Mouse (Mus musculus) hematopoietic multipotent progenitor cell, adult 10-12 weeks (in vitro differentiated cells): ENCODE results near the gene Calu. TPM values are rescaled to one million over a fixed set of nuclear protein-coding genes. Genes with fewer than 3 reads are reported as not detected.

Experiments used
- polyA plus RNA-seq: library from polyadenylated mRNA; stranded (reverse); fragments of >175 nt; gene quantifications from 2 replicates; pipeline ENCODE4 v1.2.3, GENCODE M21; 2012; ENCODE audit warnings: low replicate concordance

The Calu gene
- 4.2 and 22.3 TPM in 2 replicates for polyA plus RNA-seq

GRCm38 (mm10) chr6:29347665-29348370 is at the start of gene Calu:
Gene Calu (plus strand): TSS chr6:29348069.

GRCm38 (mm10) chr6:29318879-29319278 is 29.0 kb upstream of the Calu start, which contains the start of gene Fam71f1:
Gene Fam71f1 (plus strand): TSS chr6:29319140.

GRCm38 (mm10) chr6:29388052-29388518 is 40.2 kb downstream of the Calu start, which contains the start of gene Opn1sw:
Gene Opn1sw (minus strand): TSS chr6:29388468.

GRCm38 (mm10) chr6:29395910-29396713 is 48.2 kb downstream of the Calu start, which contains the start of gene Ccdc136:
Gene Ccdc136 (plus strand): TSS chr6:29396309.

Other genes with a start within 250 kb of the Calu start
- gene Rbm28, start 183.1 kb upstream of the Calu start, polyA plus RNA-seq = 11.4 and 14.8 TPM in 2 replicates
- 0.24 and 0.59 TPM in 2 replicates for gene Prrt4, start 168.5 kb upstream of the Calu start, polyA plus RNA-seq
- 121 and 262 TPM in 2 replicates for gene Impdh1, start 131.7 kb upstream of the Calu start, polyA plus RNA-seq
- gene Hilpda, start 75.6 kb upstream of the Calu start, polyA plus RNA-seq = 22.1 and 32.0 TPM in 2 replicates
- gene Fam71f2, start 68.5 kb upstream of the Calu start, polyA plus RNA-seq = 0.24 TPM in 1 of 2 replicates, not detected in the other
- gene Fam71f1, start 28.9 kb upstream of the Calu start, polyA plus RNA-seq = not detected in 2 replicates
- not detected in 2 replicates for gene Opn1sw, start 40.4 kb downstream of the Calu start, polyA plus RNA-seq
- gene Ccdc136, start 48.2 kb downstream of the Calu start, polyA plus RNA-seq = 0.17 and 0.56 TPM in 2 replicates
- 0.05 TPM in 1 of 2 replicates, not detected in the other for gene Flnc, start 85.2 kb downstream of the Calu start, polyA plus RNA-seq
- gene Atp6v1f, start 119.6 kb downstream of the Calu start, polyA plus RNA-seq = 64.0 and 358 TPM in 2 replicates
- not detected in 2 replicates for gene Atp6v1fnb, start 123.4 kb downstream of the Calu start, polyA plus RNA-seq
- 0.47 and 0.99 TPM in 2 replicates for gene Kcp, start 159.9 kb downstream of the Calu start, polyA plus RNA-seq
- 146 and 322 TPM in 2 replicates for gene Irf5, start 178.6 kb downstream of the Calu start, polyA plus RNA-seq